Mouse (Mus musculus) heart, postnatal 0 days (tissue): Measurements from ENCODE around the gene Otud7b. TPM values are rescaled to one million over a fixed set of nuclear protein-coding genes. Genes with fewer than 3 reads are reported as not detected.

Experiments
- ATAC-seq: fragments of 200-750 bp; cut with Nextera tagmentation; 2 replicates; pipeline ENCODE4 v1.8.0; 2017; ENCODE audit warnings: low read depth, moderate number of reproducible peaks, moderate library complexity; ENCODE audit not compliant: insufficient read depth
- DNase-seq: peaks from one replicate; pipeline ENCODE4 v3.0.0-alpha.2; 2016; ENCODE audit warnings: low spot score
- H3K27ac ChIP-seq: fragments of 300-500 bp; sonication (generic); 2 replicates; pipeline ENCODE4 v1.5.1; 2014; ENCODE audit warnings: low read depth, mild to moderate bottlenecking
- H3K27me3 ChIP-seq: fragments of 300-500 bp; sonication (generic); 2 replicates; pipeline ENCODE4 v1.6.1; 2014; ENCODE audit warnings: low read length, mixed read lengths; ENCODE audit not compliant: control insufficient read depth, insufficient read depth
- H3K36me3 ChIP-seq: fragments of 300-500 bp; sonication (generic); replicated peaks from 2 replicates; pipeline ENCODE4 v1.6.1; 2014; ENCODE audit warnings: low read length, mixed read lengths; ENCODE audit not compliant: control insufficient read depth, insufficient read depth
- H3K4me1 ChIP-seq: fragments of 300-500 bp; sonication (generic); 2 replicates; pipeline ENCODE4 v1.6.1; 2014; ENCODE audit warnings: antibody characterized with exemption; ENCODE audit not compliant: control insufficient read depth, insufficient read depth
- H3K4me2 ChIP-seq: fragments of 300-500 bp; sonication (generic); 2 replicates; pipeline ENCODE4 v1.6.1; 2014; ENCODE audit warnings: low read depth, mild to moderate bottlenecking, low read length, moderate library complexity
- H3K4me3 ChIP-seq: fragments of 300-500 bp; sonication (generic); 2 replicates; pipeline ENCODE4 v1.5.1; 2014; ENCODE audit warnings: low read depth, low read length
- H3K9ac ChIP-seq: fragments of 300-500 bp; sonication (generic); replicated peaks from 2 replicates; pipeline ENCODE4 v1.6.1; 2014; ENCODE audit warnings: low read depth, low read length, mixed read lengths
- H3K9me3 ChIP-seq: fragments of 300-500 bp; sonication (generic); replicated peaks from 2 replicates; pipeline ENCODE4 v1.6.1; 2016; ENCODE audit warnings: low read length; ENCODE audit not compliant: control insufficient read depth
- CTCF ChIP-seq: IDR thresholded peaks from 2 replicates; pipeline ENCODE4 v1.5.1; 2016; ENCODE audit warnings: antibody characterized with exemption, control low read depth, low read depth
- EP300 ChIP-seq: IDR thresholded peaks from 2 replicates; pipeline ENCODE4 v1.6.1; 2016; ENCODE audit warnings: antibody characterized with exemption, low read depth
- WGBS: fragments of 180-500 bp; shearing (Covaris S2); extraction: QIAGEN DNeasy Blood & Tissue Kit; methylation state at CpG from one replicate; pipeline ENCODE4 v1.1.7; 2014; 5-methylcytosine and 5-hydroxymethylcytosine counted together
- polyA plus RNA-seq: library from polyadenylated mRNA; unstranded; fragments of >200 nt; fragmentation: Nextera tagmentation; extraction: Ambion mirVana; gene quantifications from 2 replicates; pipeline ENCODE4 v1.2.1, GENCODE M21; 2015
- total RNA-seq: library from RNA; depleted of rRNA; stranded (reverse); fragments of >200 nt; gene quantifications from 2 replicates; pipeline ENCODE4 v1.2.3, GENCODE M21; 2014; ENCODE audit warnings: low replicate concordance

Gene Otud7b
- total and polyA plus RNA-seq, 2 experiments from 2014 or later, result 16.8 to 21.9 TPM

- H3K4me3 ChIP-seq, result no peak overlapping the region
- peaks cover 29% of the 10 kb centered on the region; the same call in 1 of the 2 replicates for H3K4me1 ChIP-seq
- DNase-seq (no peak), ATAC-seq (no peak)
- no peak overlapping the region for H3K9ac ChIP-seq
- no peaks in the 10 kb centered on the region for H3K27me3 ChIP-seq
- TF ChIP-seq EP300, result no peak
- TF ChIP-seq CTCF, result no peak
- WGBS, result 91% methylated on average over 6 of the region's 6 CpGs
- peaks cover 40% of the 10 kb centered on the region for H3K36me3 ChIP-seq
- H3K4me2 ChIP-seq, result no peak overlapping the region
- no peak overlapping the region for H3K27ac ChIP-seq
- H3K9me3 ChIP-seq, result no peaks in the 10 kb centered on the region
These were observed 70.9 kb downstream of the Otud7b start for GRCm38 (mm10) chr3:96175251-96175650.

DNA sequence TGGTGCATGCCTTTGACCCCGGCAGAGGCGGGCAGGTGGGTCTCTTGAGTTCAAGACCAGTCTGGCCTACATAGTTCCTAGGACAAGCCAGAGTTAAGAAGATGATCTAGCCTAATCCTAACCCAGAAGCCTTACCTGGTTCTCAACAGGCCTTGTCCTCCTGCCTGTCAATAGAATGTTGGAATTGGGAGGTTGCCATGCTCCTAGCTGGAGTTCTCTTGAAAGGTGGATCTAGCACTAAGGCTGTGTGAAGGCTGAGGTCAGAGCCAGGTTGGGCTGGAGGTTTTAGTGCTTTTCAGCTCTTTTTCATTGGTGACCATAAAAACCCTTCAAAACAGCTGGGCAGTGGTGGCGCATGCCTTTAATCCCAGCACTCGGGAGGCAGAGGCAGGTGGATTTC, 74.1 kb downstream of the Otud7b start:
- no peak for ATAC-seq
- no peak overlapping the region for H3K4me3 ChIP-seq
- DNase-seq, result no peak
- H3K27me3 ChIP-seq, result no peaks in the 10 kb centered on the region
- H3K9ac ChIP-seq, result no peak overlapping the region
- no peaks in the 10 kb centered on the region for H3K9me3 ChIP-seq
- peaks cover 40% of the 10 kb centered on the region for H3K36me3 ChIP-seq
- 83% methylated on average over 4 of the region's 4 CpGs for WGBS
- peaks cover 26% of the 10 kb centered on the region for H3K4me1 ChIP-seq
- H3K27ac ChIP-seq, result no peak overlapping the region
- TF ChIP-seq CTCF (no peak), EP300 (no peak)
- no peak overlapping the region for H3K4me2 ChIP-seq

GRCm38 (mm10) chr3:96178902-96179301, 74.6 kb downstream of the Otud7b start:
- H3K9me3 ChIP-seq, result no peaks in the 10 kb centered on the region
- H3K9ac ChIP-seq, result no peak overlapping the region
- ATAC-seq, result no peak
- TF ChIP-seq EP300 (no peak), CTCF (no peak)
- H3K36me3 ChIP-seq, result peaks cover 38% of the 10 kb centered on the region
- H3K27me3 ChIP-seq, result no peaks in the 10 kb centered on the region
- H3K4me2 ChIP-seq, result no peak overlapping the region
- no peak overlapping the region for H3K27ac ChIP-seq
- 85% methylated on average over 2 of the region's 2 CpGs for WGBS
- H3K4me1 ChIP-seq, result peaks cover 26% of the 10 kb centered on the region
- H3K4me3 ChIP-seq, result no peak overlapping the region
- no peak for DNase-seq

GRCm38 (mm10) chr3:96179531-96179930, 75.2 kb downstream of the Otud7b start:
- H3K27ac ChIP-seq, result no peak overlapping the region
- no peak overlapping the region for H3K4me2 ChIP-seq
- H3K9me3 ChIP-seq, result no peaks in the 10 kb centered on the region
- TF ChIP-seq CTCF (no peak), EP300 (no peak)
- peaks cover 33% of the 10 kb centered on the region for H3K36me3 ChIP-seq
- H3K27me3 ChIP-seq, result no peaks in the 10 kb centered on the region
- DNase-seq (peak; percentile 50), ATAC-seq (0 out of 2 replicates have a peak, but pooled peaks have one; percentile 18)
- H3K4me3 ChIP-seq, result no peak overlapping the region
- H3K4me1 ChIP-seq, result peaks cover 26% of the 10 kb centered on the region
- 34% methylated on average over 4 of the region's 4 CpGs for WGBS
- no peak overlapping the region for H3K9ac ChIP-seq

- TF ChIP-seq EP300 (no peak), CTCF (no peak)
- peak within 1 kb of the TSS; percentile 44 for H3K9ac ChIP-seq
- H3K27ac ChIP-seq, result peak within 1 kb of the TSS; percentile 87
- H3K9me3 ChIP-seq, result no peaks in the 10 kb centered on the region
- DNase-seq (no peak), ATAC-seq (peak; percentile 52)
- H3K4me1 ChIP-seq, result peaks cover 26% of the 10 kb centered on the region
- H3K4me2 ChIP-seq, result peak within 1 kb of the TSS; percentile 74
- peak within 1 kb of the TSS; percentile 60 for H3K4me3 ChIP-seq
- peaks cover 28% of the 10 kb centered on the region for H3K36me3 ChIP-seq
- 0% methylated on average over 14 of the region's 23 CpGs for WGBS
- no peaks in the 10 kb centered on the region for H3K27me3 ChIP-seq
These were observed 76.6 kb downstream of the Otud7b start, which contains the start of gene Sv2a for GRCm38 (mm10) chr3:96180727-96181477. Gene Sv2a, plus strand, starts transcription at chr3:96181151.
